Mouse (Mus musculus): ENCODE measurements at regions not wholly inside any gene's neighbourhood (a gene's known extent, or its start where the extent isn't known, plus 50 kb on each side); places are given as distances from the start of the nearest gene placed in this dataset.
A peak's percentile ranks its signal among the peaks of the same experiment; 100 is the strongest.

- DNase-seq (ENCODE audit: extremely low spot score), result no peak
These were observed 80.2 kb downstream of the Dhrs2 start for GRCm38 (mm10) chr14:55301996-55302395.

- no peak for DNase-seq (ENCODE audit: extremely low spot score)
These were observed 91.8 kb downstream of the Dhrs2 start for GRCm38 (mm10) chr14:55313615-55314014.

- DNase-seq (ENCODE audit: extremely low spot score), result no peak
These were observed 102.1 kb downstream of the Dhrs2 start for GRCm38 (mm10) chr14:55323897-55324296.

- DNase-seq (ENCODE audit: extremely low spot score), result no peak
These were observed 102.5 kb downstream of the Dhrs2 start for GRCm38 (mm10) chr14:55324335-55324734.

GRCm38 (mm10) chr14:55333812-55334211, 112.0 kb downstream of the Dhrs2 start:
- no peak for DNase-seq (ENCODE audit: extremely low spot score)

- no peak for DNase-seq (ENCODE audit: extremely low spot score)
These were observed 112.5 kb downstream of the Dhrs2 start for GRCm38 (mm10) chr14:55334305-55334704.

GRCm38 (mm10) chr14:55335586-55335985, 113.8 kb downstream of the Dhrs2 start:
- DNase-seq (ENCODE audit: extremely low spot score), result no peak

- DNase-seq (ENCODE audit: extremely low spot score), result peak; percentile 11
These were observed 114.8 kb downstream of the Dhrs2 start for GRCm38 (mm10) chr14:55336451-55337195.

- DNase-seq (ENCODE audit: extremely low spot score), result no peak
These were observed 116.2 kb downstream of the Dhrs2 start for GRCm38 (mm10) chr14:55338010-55338409.

- no peak for DNase-seq (ENCODE audit: extremely low spot score)
These were observed 116.7 kb downstream of the Dhrs2 start for GRCm38 (mm10) chr14:55338500-55338899.

GRCm38 (mm10) chr14:55339036-55339614, 117.3 kb downstream of the Dhrs2 start:
- DNase-seq (ENCODE audit: extremely low spot score), result no peak

GRCm38 (mm10) chr14:55343341-55343740, 121.5 kb downstream of the Dhrs2 start:
- no peak for DNase-seq (ENCODE audit: extremely low spot score)

GRCm38 (mm10) chr14:55343914-55344313, 122.1 kb downstream of the Dhrs2 start:
- DNase-seq (ENCODE audit: extremely low spot score), result no peak

- no peak for DNase-seq (ENCODE audit: extremely low spot score)
These were observed 123.3 kb downstream of the Dhrs2 start for GRCm38 (mm10) chr14:55345091-55345490.

- DNase-seq (ENCODE audit: extremely low spot score), result no peak
These were observed 126.3 kb downstream of the Dhrs2 start for GRCm38 (mm10) chr14:55348098-55348497.

- DNase-seq (ENCODE audit: extremely low spot score), result no peak
These were observed 121.3 kb upstream of the Dhrs4 start for GRCm38 (mm10) chr14:55357258-55357657.

- no peak for DNase-seq (ENCODE audit: extremely low spot score)
These were observed 120.1 kb upstream of the Dhrs4 start for GRCm38 (mm10) chr14:55358429-55358828.

GRCm38 (mm10) chr14:55362316-55362715, 116.2 kb upstream of the Dhrs4 start:
- no peak for DNase-seq (ENCODE audit: extremely low spot score)

GRCm38 (mm10) chr14:55362757-55363156, 115.8 kb upstream of the Dhrs4 start:
- DNase-seq (ENCODE audit: extremely low spot score), result no peak

- DNase-seq (ENCODE audit: extremely low spot score), result no peak
These were observed 108.2 kb upstream of the Dhrs4 start for GRCm38 (mm10) chr14:55370384-55370783.

- DNase-seq (ENCODE audit: extremely low spot score), result no peak
These were observed 105.6 kb upstream of the Dhrs4 start for GRCm38 (mm10) chr14:55372960-55373359.

- peak; percentile 3 for DNase-seq (ENCODE audit: extremely low spot score)
These were observed 91.8 kb upstream of the Dhrs4 start for GRCm38 (mm10) chr14:55386773-55387172.

GRCm38 (mm10) chr14:55387378-55387777, 91.2 kb upstream of the Dhrs4 start:
- DNase-seq (ENCODE audit: extremely low spot score), result no peak

GRCm38 (mm10) chr14:55392390-55392789, 86.2 kb upstream of the Dhrs4 start:
- DNase-seq (ENCODE audit: extremely low spot score), result no peak

Data from embryo, embryonic 9.5 days (tissue).